ENCODE assay signal across 9 mouse cellular contexts in the genomic region with DNA sequence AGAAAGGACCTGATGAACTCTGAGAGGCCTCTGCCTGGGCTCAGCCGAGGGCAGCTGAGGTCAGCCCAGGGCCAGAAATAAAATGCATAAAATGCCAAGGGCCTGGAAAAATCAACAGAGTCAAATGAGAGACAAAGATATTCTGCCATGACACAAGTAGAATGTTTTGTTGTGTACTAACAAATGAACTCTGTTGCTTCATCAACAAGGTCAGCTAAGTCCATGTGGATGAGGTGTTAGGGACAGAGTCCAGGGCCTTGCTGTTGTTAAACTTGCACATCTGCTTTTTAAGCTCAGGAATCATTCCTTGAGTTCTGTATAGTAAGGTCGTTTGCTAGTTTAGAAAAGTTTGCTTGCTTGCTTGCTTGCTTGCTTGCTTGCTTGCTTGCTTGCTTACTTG.
"Had no signal": no experiment of that assay in that cellular context is flagged by ENCODE, and none has a peak within 500 bp of the region (broad histone marks: within the 10 kb centered on the region; RNA-seq: fewer than 3 reads in every experiment).

No protein-coding gene starts in this region.

- H3K36me3 ChIP-seq: limb, embryonic 12.5 days; neural tube, embryonic 12.5 days had no signal

- H3K27ac ChIP-seq: neural tube, embryonic 12.5 days; stomach, postnatal 0 days had no signal

- H3K4me3 ChIP-seq: limb, embryonic 12.5 days; neural tube, embryonic 12.5 days had no signal

- ATAC-seq: intestine, postnatal 0 days had no signal

- H3K9ac ChIP-seq: limb, embryonic 12.5 days; neural tube, embryonic 12.5 days had no signal

- H3K27me3 ChIP-seq: limb, embryonic 12.5 days; neural tube, embryonic 12.5 days had no signal

- DNase-seq: kidney, adult 8-10 months; kidney, postnatal 25 days; layer of hippocampus, adult 9-11 months; layer of hippocampus, postnatal 36 days; midbrain, embryonic 14.5 days had no signal

- H3K9me3 ChIP-seq: limb, embryonic 12.5 days; neural tube, embryonic 12.5 days had no signal
